Mouse (Mus musculus) ES-CJ7 (cell line): ENCODE data around the gene Mcm7.
A peak's percentile ranks its signal among the peaks of the same experiment; 100 is the strongest.

Experiments used
- DNase-seq: peaks from one replicate; pipeline ENCODE4 v3.0.0; 2011; ENCODE audit warnings: low read depth, low spot score

Gene Mcm7

GRCm38 (mm10) chr5:138155443-138155976 is 16.7 kb downstream of the Mcm7 start, which contains the start of gene Zfp113:
TSS of gene Zfp113 (minus strand) at chr5:138155744.
- peak; percentile 99 for DNase-seq

- DNase-seq, result no peak
Observed at GRCm38 (mm10) chr5:138154390-138154789, 17.8 kb downstream of the Mcm7 start.

DNA sequence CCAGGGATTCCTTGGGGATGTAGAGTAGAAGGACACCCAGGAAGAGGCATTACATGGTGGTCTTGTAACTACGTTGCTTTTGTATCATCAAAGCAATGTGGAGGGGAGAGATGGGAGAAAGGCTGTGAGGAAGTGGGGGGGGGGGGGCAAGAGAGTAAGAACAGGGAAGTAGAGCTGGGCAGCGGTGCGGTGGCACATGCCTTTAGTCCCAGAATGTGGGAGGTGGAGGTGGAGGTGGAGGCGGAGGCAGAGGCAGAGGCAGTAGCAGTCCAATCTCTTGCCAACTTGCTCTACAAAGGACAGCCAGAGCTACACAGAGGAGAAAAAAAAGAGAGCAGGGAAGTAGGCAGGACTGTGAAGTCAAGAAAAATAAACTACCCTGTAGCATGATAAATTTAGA is 33.6 kb downstream of the Mcm7 start:
- DNase-seq, result no peak

GRCm38 (mm10) chr5:138137935-138138549 is 34.2 kb downstream of the Mcm7 start:
- peak; percentile 70 for DNase-seq

GRCm38 (mm10) chr5:138137257-138137656 is 35.0 kb downstream of the Mcm7 start:
- no peak for DNase-seq

GRCm38 (mm10) chr5:138132425-138133064 is 39.7 kb downstream of the Mcm7 start:
- no peak for DNase-seq

- DNase-seq, result no peak
Observed at GRCm38 (mm10) chr5:138118041-138118440, 54.2 kb downstream of the Mcm7 start.

GRCm38 (mm10) chr5:138117199-138118015 is 54.8 kb downstream of the Mcm7 start:
- peak; percentile 38 for DNase-seq

DNA sequence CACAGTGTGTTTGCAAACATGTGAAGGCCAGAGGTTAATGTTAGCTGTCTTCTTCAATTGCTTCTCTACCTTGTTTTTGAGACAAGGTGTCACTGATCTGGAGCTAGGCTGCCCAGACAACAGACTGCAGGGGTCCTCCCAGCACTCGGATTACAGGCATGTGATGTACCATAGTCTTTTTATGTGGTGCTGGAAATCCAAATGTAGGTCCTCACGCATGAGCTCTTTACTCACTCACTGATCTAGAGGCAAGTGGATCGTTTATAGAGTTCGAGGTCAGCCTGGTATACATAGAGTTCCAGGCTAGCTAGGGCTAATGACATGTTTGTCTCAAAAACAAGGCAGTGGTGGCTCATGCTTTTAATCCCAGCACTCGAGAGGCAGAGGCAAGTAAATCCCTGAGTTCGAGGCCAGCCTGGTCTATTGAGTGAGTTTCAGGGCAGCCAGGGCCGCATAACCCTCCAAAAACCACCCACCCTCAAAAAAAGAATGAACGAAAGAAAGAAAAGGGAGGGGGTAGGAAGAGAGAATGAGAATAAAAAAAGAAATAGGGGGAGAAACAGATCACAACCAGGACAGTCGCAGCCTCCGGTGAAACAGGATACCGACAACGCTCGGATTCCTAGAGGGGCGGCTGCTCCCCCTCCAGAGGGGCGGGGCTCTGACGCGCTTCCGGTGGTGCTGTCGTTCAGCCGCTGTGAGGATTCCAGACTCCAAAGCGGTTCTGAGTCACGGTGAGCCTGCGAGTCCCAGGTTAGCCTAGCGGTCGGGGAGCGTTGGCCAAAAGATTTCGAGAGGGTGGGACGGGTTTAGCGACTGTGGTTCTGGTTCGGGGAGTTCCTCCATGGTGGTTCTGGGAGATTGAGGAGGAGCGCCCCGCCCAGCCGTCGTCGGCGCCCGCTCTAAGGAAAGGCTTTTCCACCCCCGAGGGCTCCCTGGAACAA is 55.7 kb downstream of the Mcm7 start, which contains the start of gene Zscan21:
Zscan21 (plus strand) TSS at position 649 of the 944 bp plus-strand sequence.
- peak; percentile 90 for DNase-seq
